Mouse (Mus musculus): ENCODE results near the gene Timm10b. TPM values are rescaled to one million over a fixed set of nuclear protein-coding genes. Genes with fewer than 3 reads are reported as not detected.

The Timm10b gene
- 10 to 100 TPM; 59.1 to 76.5 TPM for total RNA-seq (2023)

DNA sequence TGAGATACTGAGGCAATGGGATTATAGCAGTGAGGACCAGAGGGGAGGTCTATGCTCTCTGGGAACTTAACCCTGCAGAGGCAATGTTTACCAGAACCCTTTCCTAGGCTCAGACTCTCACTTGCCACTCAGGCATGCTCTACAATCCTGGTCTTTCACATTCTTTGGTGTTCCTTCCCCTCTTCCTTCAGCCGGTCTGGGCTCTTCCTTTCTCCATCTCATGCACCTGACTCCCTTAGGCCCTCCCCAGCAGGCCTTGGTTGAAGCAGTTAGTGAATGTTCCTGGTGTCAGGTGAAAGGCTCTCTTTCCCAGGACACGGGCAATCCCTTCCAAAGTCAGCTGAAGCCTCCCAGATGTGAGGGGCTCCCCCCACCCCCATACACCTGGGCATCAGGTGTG is at the start of gene Timm10b:
Timm10b (plus strand) TSS at position 301 of the 400 bp plus-strand sequence.

DNA sequence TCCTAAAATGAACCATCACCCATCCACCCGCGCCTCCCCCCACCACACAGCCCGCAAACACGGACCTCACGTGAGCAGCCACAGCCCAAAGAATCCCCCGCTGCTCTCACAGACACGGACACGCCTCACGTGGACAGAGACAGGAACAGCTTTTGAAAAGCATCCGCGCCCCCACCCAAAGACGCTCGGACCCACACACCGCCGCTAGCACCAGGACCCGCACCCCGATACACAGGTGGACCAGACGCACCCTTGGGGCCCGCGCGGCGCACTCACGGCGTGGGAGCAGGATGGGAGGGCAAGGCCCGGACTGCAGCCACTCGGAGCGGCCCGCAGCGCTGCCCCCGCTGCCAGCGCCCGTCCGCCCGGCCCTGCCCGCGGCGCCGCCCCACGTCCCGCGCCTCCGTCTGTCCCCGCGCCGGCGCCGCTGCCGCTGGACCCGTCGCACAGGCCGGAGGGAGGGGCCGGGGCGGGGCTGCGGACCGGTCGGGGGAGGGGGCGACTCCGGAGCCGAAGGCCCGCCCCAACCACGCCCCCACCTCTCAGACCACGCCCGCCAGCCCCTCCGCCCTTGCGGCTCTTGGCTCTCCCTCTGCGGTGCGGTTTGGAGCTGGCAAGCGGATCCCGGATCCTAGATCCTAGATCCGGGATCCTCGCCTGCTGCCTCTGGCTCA is 6.6 kb upstream of the Timm10b start, which contains the start of gene Trim3:
Trim3 (minus strand) TSS at position 445 of the 674 bp plus-strand sequence.

DNA sequence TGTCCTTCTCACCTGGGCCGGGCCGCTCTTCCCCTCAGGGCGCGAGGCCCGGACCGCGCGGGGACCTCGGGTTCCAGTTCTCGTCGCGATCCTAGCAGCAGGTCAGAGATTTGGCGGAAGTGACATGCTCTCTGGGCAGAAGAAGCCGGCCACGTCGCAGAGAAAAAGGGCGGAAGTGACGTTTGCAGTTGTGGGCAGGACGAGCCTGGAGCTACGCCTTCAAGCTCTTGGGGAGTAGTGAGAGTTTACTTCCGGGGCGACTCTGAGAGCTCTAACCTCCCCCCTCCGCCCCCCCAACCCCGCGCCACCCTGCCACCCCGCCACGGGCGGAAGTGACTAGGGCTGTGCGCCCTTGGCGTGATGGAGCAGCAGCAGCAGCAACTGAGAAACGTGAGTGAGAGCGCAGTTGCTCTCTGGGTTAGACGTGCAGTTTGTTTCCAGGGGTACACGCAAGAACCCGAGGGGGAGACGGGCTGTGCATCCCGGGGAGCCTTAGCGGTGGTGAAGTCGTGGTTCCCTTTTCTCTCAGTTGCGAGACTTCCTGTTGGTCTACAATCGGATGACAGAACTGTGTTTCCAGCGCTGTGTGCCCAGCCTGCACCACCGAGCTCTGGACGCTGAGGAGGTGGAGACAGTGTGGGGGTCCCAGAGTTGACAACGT is 507 bp downstream of the Timm10b start, which contains the start of the genes Arfip2 and Gm45799:
Arfip2 (minus strand) TSS at position 184 of the 661 bp plus-strand sequence.
Gm45799 (plus strand) TSS at position 320 of the 661 bp plus-strand sequence.

DNA sequence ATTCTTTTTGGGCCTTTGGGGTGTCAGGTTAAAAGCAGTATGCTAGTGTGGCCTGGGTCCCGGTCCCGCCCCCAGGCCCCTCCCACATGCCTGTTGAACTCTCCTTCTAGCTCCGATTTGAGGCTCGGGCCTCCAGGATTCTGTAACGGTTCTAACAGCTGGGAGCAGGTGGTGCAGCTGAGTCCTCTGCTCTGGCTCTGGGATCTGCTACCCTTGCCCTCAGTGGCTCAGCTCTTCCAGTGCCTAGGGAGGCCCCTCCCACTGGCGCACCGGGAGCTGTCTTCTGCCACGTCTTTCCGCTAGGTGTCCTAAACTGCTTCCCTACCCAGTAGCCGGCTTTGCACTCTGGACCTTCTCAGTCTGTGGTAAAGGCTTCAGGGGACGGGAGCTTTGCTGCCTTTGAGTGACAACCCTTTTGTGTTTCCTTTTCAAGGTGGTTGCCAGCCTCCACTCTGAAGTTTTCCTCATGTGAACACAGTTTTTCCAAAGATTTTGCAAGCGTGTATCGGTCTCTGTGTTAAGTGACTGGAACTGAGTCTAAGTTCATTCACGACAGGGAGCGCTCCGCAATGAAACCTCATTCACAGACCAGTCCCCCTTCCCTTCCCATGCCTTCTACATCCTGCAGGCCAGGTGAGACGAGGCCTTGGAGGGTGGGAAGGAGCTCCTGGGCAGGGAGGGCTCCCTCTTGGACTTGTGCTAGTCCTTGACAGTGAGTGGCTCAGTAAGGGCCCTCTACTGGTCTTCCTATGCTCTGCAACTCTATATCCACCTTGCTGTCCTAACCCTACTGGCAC is 11.0 kb downstream of the Timm10b start, which contains the start of gene Dnhd1:
Dnhd1 (plus strand) TSS at position 189 of the 797 bp plus-strand sequence.

Other genes with a start within 250 kb of the Timm10b start
- 10 to 100 TPM; 59.4 TPM for gene Fam160a2, start 240.0 kb upstream of the Timm10b start, total RNA-seq (2023)
- gene Cnga4, start 235.5 kb upstream of the Timm10b start, total RNA-seq (2023), result not detected
- gene Cckbr, start 214.3 kb upstream of the Timm10b start, total RNA-seq (2023), result not detected
- not detected for gene Cavin3, start 157.8 kb upstream of the Timm10b start, total RNA-seq (2023)
- gene Smpd1, start 85.7 kb upstream of the Timm10b start, total RNA-seq (2023), result 10 to 100 TPM; 26.7 to 29.7 TPM
- gene Apbb1, start 58.4 kb upstream of the Timm10b start, total RNA-seq (2023), result 1 to 10 TPM; 1.8 to 3.5 TPM
- under 1 TPM in 1 of 2 experiments, not detected in 1; 0.68 TPM for gene Hpx, start 39.9 kb upstream of the Timm10b start, total RNA-seq (2023)
- gene Trim3, start 6.5 kb upstream of the Timm10b start, total RNA-seq (2023), result 10 to 100 TPM; 18.9 to 26.6 TPM
- gene Arfip2, start 360 bp downstream of the Timm10b start, total RNA-seq (2023), result 10 to 100 TPM; 28.0 to 31.3 TPM
- 10 to 100 TPM; 10.9 to 13.8 TPM for gene Gm45799, start 496 bp downstream of the Timm10b start, total RNA-seq (2023)
- 1 to 10 TPM; 3.6 to 4.8 TPM for gene Dnhd1, start 10.8 kb downstream of the Timm10b start, total RNA-seq (2023)
- 100 to 1,000 TPM in 1 of 2 experiments, 10 to 100 TPM in 1; 99.7 to 101 TPM for gene Ilk, start 96.5 kb downstream of the Timm10b start, total RNA-seq (2023)
- gene Rrp8, start 97.3 kb downstream of the Timm10b start, total RNA-seq (2023), result 10 to 100 TPM; 22.6 to 24.7 TPM
- gene Taf10, start 104.3 kb downstream of the Timm10b start, total RNA-seq (2023), result 100 to 1,000 TPM; 212 to 221 TPM
- 10 to 100 TPM; 46.4 to 53.8 TPM for gene Tpp1, start 112.2 kb downstream of the Timm10b start, total RNA-seq (2023)
- gene Dchs1, start 147.6 kb downstream of the Timm10b start, total RNA-seq (2023), result under 1 TPM in 1 of 2 experiments, not detected in 1; 0.20 TPM
- 10 to 100 TPM; 39.7 to 55.9 TPM for gene Mrpl17, start 171.0 kb downstream of the Timm10b start, total RNA-seq (2023)

All from T-cell, adult 66 days (primary cell).